Mouse (Mus musculus): ENCODE measurements around the gene Slc8a2. TPM values are rescaled to one million over a fixed set of nuclear protein-coding genes. Genes with fewer than 3 reads are reported as not detected.
A peak's percentile ranks its signal among the peaks of the same experiment; 100 is the strongest.

Gene Slc8a2
- polyA plus RNA-seq, 1 experiment, result 1.5 TPM

- WGBS, result 64% methylated on average over 9 of the region's 9 CpGs
- H3K4me3 ChIP-seq (ENCODE audit: low read depth, low read length), result no peak overlapping the region
- TF ChIP-seq CTCF (IDR thresholded peaks at IDR 0.05; ENCODE audit: extremely low read depth, insufficient read length, insufficient replicate concordance, low read depth, low read length), result no peak
- TF ChIP-seq POLR2A (IDR thresholded peaks at IDR 0.05; ENCODE audit: low read depth, low read length), result no peak
- H3K36me3 ChIP-seq (ENCODE audit: control insufficient read depth, insufficient read depth, low read length), result no peaks in the 10 kb centered on the region
- no peaks in the 10 kb centered on the region for H3K27me3 ChIP-seq (ENCODE audit: control insufficient read depth, insufficient read depth, low read length)
- no peak overlapping the region for H3K27ac ChIP-seq (ENCODE audit: insufficient read depth, low read depth, low read length)
- H3K4me1 ChIP-seq (ENCODE audit: control insufficient read depth, insufficient read depth, insufficient read length, low read length), result peaks cover 2% of the 10 kb centered on the region; the same call in 1 of the 2 replicates
These were observed 20.8 kb downstream of the Slc8a2 start for GRCm38 (mm10) chr7:16150191-16151145.

- H3K4me1 ChIP-seq (ENCODE audit: control insufficient read depth, insufficient read depth, insufficient read length, low read length), result peaks cover 2% of the 10 kb centered on the region; the same call in 1 of the 2 replicates
- 15% methylated on average over 10 of the region's 10 CpGs for WGBS
- no peak overlapping the region for H3K27ac ChIP-seq (ENCODE audit: insufficient read depth, low read depth, low read length)
- TF ChIP-seq CTCF (IDR thresholded peaks at IDR 0.05; ENCODE audit: extremely low read depth, insufficient read length, insufficient replicate concordance, low read depth, low read length), result peak; percentile 73; the same call in 1 of the 2 replicates
- TF ChIP-seq POLR2A (IDR thresholded peaks at IDR 0.05; ENCODE audit: low read depth, low read length), result no peak
- H3K4me3 ChIP-seq (ENCODE audit: low read depth, low read length), result no peak overlapping the region
- H3K27me3 ChIP-seq (ENCODE audit: control insufficient read depth, insufficient read depth, low read length), result no peaks in the 10 kb centered on the region; the same call in 1 of the 2 replicates
- no peaks in the 10 kb centered on the region for H3K36me3 ChIP-seq (ENCODE audit: control insufficient read depth, insufficient read depth, low read length)
These were observed 23.9 kb downstream of the Slc8a2 start for GRCm38 (mm10) chr7:16153522-16153921.

- 59% methylated on average over 9 of the region's 9 CpGs for WGBS
- Histone ChIP-seq H3K27me3 (ENCODE audit: control insufficient read depth, insufficient read depth, low read length) (peaks cover 6% of the 10 kb centered on the region; the same call in 1 of the 2 replicates), H3K4me3 (ENCODE audit: low read depth, low read length) (no peak overlapping the region), H3K36me3 (ENCODE audit: control insufficient read depth, insufficient read depth, low read length) (no peaks in the 10 kb centered on the region), H3K4me1 (ENCODE audit: control insufficient read depth, insufficient read depth, insufficient read length, low read length) (peaks cover 2% of the 10 kb centered on the region; the same call in 1 of the 2 replicates), H3K27ac (ENCODE audit: insufficient read depth, low read depth, low read length) (0 out of 2 replicates have a peak overlapping the region, but pooled peaks have one; percentile 5)
- TF ChIP-seq CTCF (IDR thresholded peaks at IDR 0.05; ENCODE audit: extremely low read depth, insufficient read length, insufficient replicate concordance, low read depth, low read length) (no peak), POLR2A (IDR thresholded peaks at IDR 0.05; ENCODE audit: low read depth, low read length) (no peak)
These were observed 25.7 kb downstream of the Slc8a2 start for GRCm38 (mm10) chr7:16155132-16155872.

- Histone ChIP-seq H3K36me3 (ENCODE audit: control insufficient read depth, insufficient read depth, low read length) (no peaks in the 10 kb centered on the region), H3K27me3 (ENCODE audit: control insufficient read depth, insufficient read depth, low read length) (peaks cover 6% of the 10 kb centered on the region; the same call in 1 of the 2 replicates), H3K4me3 (ENCODE audit: low read depth, low read length) (no peak overlapping the region), H3K4me1 (ENCODE audit: control insufficient read depth, insufficient read depth, insufficient read length, low read length) (peaks cover 2% of the 10 kb centered on the region; the same call in 1 of the 2 replicates), H3K27ac (ENCODE audit: insufficient read depth, low read depth, low read length) (peak overlapping the region; percentile 47; the same call in 1 of the 2 replicates)
- no peak for TF ChIP-seq POLR2A (IDR thresholded peaks at IDR 0.05; ENCODE audit: low read depth, low read length)
- TF ChIP-seq CTCF (IDR thresholded peaks at IDR 0.05; ENCODE audit: extremely low read depth, insufficient read length, insufficient replicate concordance, low read depth, low read length), result no peak
- WGBS, result 33% methylated on average over 8 of the region's 8 CpGs
These were observed 26.6 kb downstream of the Slc8a2 start for GRCm38 (mm10) chr7:16156105-16156714.

- H3K4me3 ChIP-seq (ENCODE audit: low read depth, low read length), result no peak overlapping the region
- TF ChIP-seq CTCF (IDR thresholded peaks at IDR 0.05; ENCODE audit: extremely low read depth, insufficient read length, insufficient replicate concordance, low read depth, low read length), result no peak
- no peak for TF ChIP-seq POLR2A (IDR thresholded peaks at IDR 0.05; ENCODE audit: low read depth, low read length)
- H3K36me3 ChIP-seq (ENCODE audit: control insufficient read depth, insufficient read depth, low read length), result no peaks in the 10 kb centered on the region
- H3K27me3 ChIP-seq (ENCODE audit: control insufficient read depth, insufficient read depth, low read length), result peaks cover 6% of the 10 kb centered on the region; the same call in 1 of the 2 replicates
- H3K4me1 ChIP-seq (ENCODE audit: control insufficient read depth, insufficient read depth, insufficient read length, low read length), result peaks cover 2% of the 10 kb centered on the region; the same call in 1 of the 2 replicates
- 10% methylated on average over 39 of the region's 39 CpGs for WGBS
- H3K27ac ChIP-seq (ENCODE audit: insufficient read depth, low read depth, low read length), result no peak overlapping the region
These were observed 29.1 kb downstream of the Slc8a2 start for GRCm38 (mm10) chr7:16158735-16159134.

- H3K4me1 ChIP-seq (ENCODE audit: control insufficient read depth, insufficient read depth, insufficient read length, low read length), result no peaks in the 10 kb centered on the region; the same call in 1 of the 2 replicates
- no peak overlapping the region for H3K4me3 ChIP-seq (ENCODE audit: low read depth, low read length)
- H3K27me3 ChIP-seq (ENCODE audit: control insufficient read depth, insufficient read depth, low read length), result peaks cover 6% of the 10 kb centered on the region; the same call in 1 of the 2 replicates
- WGBS, result 64% methylated on average over 3 of the region's 3 CpGs
- H3K36me3 ChIP-seq (ENCODE audit: control insufficient read depth, insufficient read depth, low read length), result no peaks in the 10 kb centered on the region
- no peak overlapping the region for H3K27ac ChIP-seq (ENCODE audit: insufficient read depth, low read depth, low read length)
- TF ChIP-seq POLR2A (IDR thresholded peaks at IDR 0.05; ENCODE audit: low read depth, low read length), result no peak
- TF ChIP-seq CTCF (IDR thresholded peaks at IDR 0.05; ENCODE audit: extremely low read depth, insufficient read length, insufficient replicate concordance, low read depth, low read length), result no peak
These were observed 31.1 kb downstream of the Slc8a2 start for GRCm38 (mm10) chr7:16160702-16161101.

All from small intestine, adult 2 months (tissue).